Mouse (Mus musculus) brain, embryonic 14.5 days (tissue): ENCODE measurements around the gene Togaram2.

ENCODE experiments used
- CTCF ChIP-seq: fragments of 200-500 bp; IDR thresholded peaks from 2 replicates; pipeline ENCODE4 v1.5.1; 2012; ENCODE audit warnings: inconsistent platforms, mild to moderate bottlenecking, moderate library complexity, borderline replicate concordance; ENCODE audit not compliant: insufficient read depth, insufficient read length; ENCODE audit errors: extremely low read depth
- POLR2A ChIP-seq: fragments of 200-500 bp; IDR thresholded peaks from 2 replicates; pipeline ENCODE4 v1.6.1; 2012; ENCODE audit warnings: mild to moderate bottlenecking, inconsistent platforms, borderline replicate concordance; ENCODE audit not compliant: poor library complexity, insufficient read depth, insufficient read length, severe bottlenecking; ENCODE audit errors: extremely low read depth

DNA sequence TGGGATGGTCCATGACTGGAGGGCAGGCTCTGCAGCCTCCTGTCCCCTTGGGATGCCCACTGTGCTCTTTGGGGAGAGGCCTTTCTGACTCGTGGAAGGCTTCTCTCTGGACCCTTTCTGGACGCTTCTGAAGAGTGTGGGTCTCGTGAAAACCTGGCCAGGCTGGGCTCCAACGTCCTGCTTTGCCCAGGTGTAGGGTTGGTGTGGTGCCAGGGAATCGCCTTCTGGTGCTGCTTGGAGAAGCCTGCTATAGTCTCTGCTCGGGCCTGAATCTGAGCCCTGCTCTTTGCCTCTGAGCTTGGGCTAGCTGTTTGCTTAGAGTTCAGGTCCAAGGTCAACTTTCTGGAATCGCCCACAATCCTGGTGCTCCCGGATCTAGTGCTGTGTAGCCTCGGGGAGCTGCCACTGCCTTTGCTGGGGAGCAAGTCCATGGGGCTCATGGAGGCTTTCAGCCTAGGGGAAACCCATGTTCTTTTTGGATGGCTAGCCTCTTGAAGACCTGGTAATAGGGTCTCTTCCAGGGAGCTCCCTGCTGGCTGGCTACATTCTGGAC, 76.6 kb downstream of the Togaram2 start:
- TF ChIP-seq POLR2A (no peak), CTCF (no peak)
